Mouse (Mus musculus) spleen, postnatal 4 days (tissue): Measurements from ENCODE around the gene Olfm1.
A peak's percentile ranks its signal among the peaks of the same experiment; 100 is the strongest.

Experiments
- DNase-seq, 2 experiments: peaks; one replicate each; pipeline ENCODE4 v3.0.0; 2022; ENCODE audit warnings: low spot score in 2 of 2

Gene Olfm1

GRCm38 (mm10) chr2:28204677-28205466 lies 12.1 kb downstream of the Olfm1 start:
- DNase-seq: no peak

GRCm38 (mm10) chr2:28205467-28205805 lies 12.6 kb downstream of the Olfm1 start:
- DNase-seq: peak; percentile 62 to 82

GRCm38 (mm10) chr2:28205870-28206421 lies 13.2 kb downstream of the Olfm1 start:
- no peak for DNase-seq

GRCm38 (mm10) chr2:28206472-28206871 lies 13.7 kb downstream of the Olfm1 start:
- DNase-seq: no peak

- no peak for DNase-seq
Measured at GRCm38 (mm10) chr2:28207200-28207750, 14.5 kb downstream of the Olfm1 start.

- no peak for DNase-seq
Measured at GRCm38 (mm10) chr2:28208130-28208745, 15.4 kb downstream of the Olfm1 start.

GRCm38 (mm10) chr2:28209211-28209610 lies 16.4 kb downstream of the Olfm1 start:
- no peak for DNase-seq

- no peak for DNase-seq
Measured at GRCm38 (mm10) chr2:28209653-28210052, 16.9 kb downstream of the Olfm1 start.

GRCm38 (mm10) chr2:28210273-28210672 lies 17.5 kb downstream of the Olfm1 start:
- no peak for DNase-seq

- DNase-seq: no peak
Measured at GRCm38 (mm10) chr2:28211531-28212281, 18.9 kb downstream of the Olfm1 start.

- DNase-seq: no peak
Measured at GRCm38 (mm10) chr2:28212911-28213310, 20.1 kb downstream of the Olfm1 start.

- DNase-seq: no peak
Measured at GRCm38 (mm10) chr2:28216211-28216775, 23.5 kb downstream of the Olfm1 start.

GRCm38 (mm10) chr2:28217783-28218182 lies 25.0 kb downstream of the Olfm1 start:
- no peak for DNase-seq

GRCm38 (mm10) chr2:28218651-28219356 lies 26.0 kb downstream of the Olfm1 start:
- DNase-seq: no peak

- DNase-seq: no peak
Measured at GRCm38 (mm10) chr2:28219625-28220024, 26.8 kb downstream of the Olfm1 start.

- no peak for DNase-seq
Measured at GRCm38 (mm10) chr2:28221803-28222202, 29.0 kb downstream of the Olfm1 start.

- no peak for DNase-seq
Measured at GRCm38 (mm10) chr2:28224819-28225218, 32.0 kb downstream of the Olfm1 start.

- no peak for DNase-seq
Measured at GRCm38 (mm10) chr2:28225906-28226305, 33.1 kb downstream of the Olfm1 start.

GRCm38 (mm10) chr2:28226971-28227370 lies 34.2 kb downstream of the Olfm1 start:
- no peak for DNase-seq

GRCm38 (mm10) chr2:28227589-28228191 lies 34.9 kb downstream of the Olfm1 start:
- DNase-seq: no peak

GRCm38 (mm10) chr2:28228364-28228763 lies 35.6 kb downstream of the Olfm1 start:
- DNase-seq: no peak
